Mouse (Mus musculus) layer of hippocampus, adult 9-11 months (tissue): ENCODE data around the gene Cdk5r1.
"Not testable (repeated sequence)": the region's sequence is repeated elsewhere in the genome, so short reads cannot be mapped to it uniquely, and the experiment has no call there.

ENCODE experiments used
- DNase-seq: peaks from one replicate; pipeline ENCODE4 v3.0.0; 2022

Gene Cdk5r1

GRCm38 (mm10) chr11:80476222-80477189 is at the start of gene Cdk5r1:
TSS of gene Cdk5r1 (plus strand) at chr11:80477023.
- peak; percentile 93 for DNase-seq

- DNase-seq, result peak; percentile 98
Observed at GRCm38 (mm10) chr11:80428381-80429008, 48.3 kb upstream of the Cdk5r1 start, which contains the start of gene Psmd11. TSS of gene Psmd11 (plus strand) at chr11:80428615.

GRCm38 (mm10) chr11:80429009-80429475 is 47.8 kb upstream of the Cdk5r1 start:
- DNase-seq, result peak; percentile 16

GRCm38 (mm10) chr11:80429500-80430166 is 47.2 kb upstream of the Cdk5r1 start:
- no peak for DNase-seq

- DNase-seq, result no peak
Observed at GRCm38 (mm10) chr11:80430366-80430910, 46.4 kb upstream of the Cdk5r1 start.

- no peak for DNase-seq
Observed at GRCm38 (mm10) chr11:80446916-80447315, 29.9 kb upstream of the Cdk5r1 start.

- no peak for DNase-seq
Observed at GRCm38 (mm10) chr11:80449859-80450258, 27.0 kb upstream of the Cdk5r1 start.

- DNase-seq, result no peak
Observed at GRCm38 (mm10) chr11:80452242-80452641, 24.6 kb upstream of the Cdk5r1 start.

- DNase-seq, result no peak
Observed at GRCm38 (mm10) chr11:80453198-80453597, 23.6 kb upstream of the Cdk5r1 start.

- DNase-seq, result not testable (repeated sequence)
Observed at GRCm38 (mm10) chr11:80463605-80464130, 13.2 kb upstream of the Cdk5r1 start.

- peak; percentile 60 for DNase-seq
Observed at GRCm38 (mm10) chr11:80471836-80472605, 4.8 kb upstream of the Cdk5r1 start.

GRCm38 (mm10) chr11:80474175-80474691 is 2.6 kb upstream of the Cdk5r1 start:
- DNase-seq, result peak; percentile 74

- no peak for DNase-seq
Observed at GRCm38 (mm10) chr11:80474846-80475245, 2.0 kb upstream of the Cdk5r1 start.

GRCm38 (mm10) chr11:80475544-80475943 is 1.3 kb upstream of the Cdk5r1 start:
- no peak for DNase-seq

GRCm38 (mm10) chr11:80477341-80478199 is 747 bp downstream of the Cdk5r1 start:
- DNase-seq, result no peak

GRCm38 (mm10) chr11:80478694-80479412 is 2.0 kb downstream of the Cdk5r1 start:
- DNase-seq, result no peak

GRCm38 (mm10) chr11:80479425-80479824 is 2.6 kb downstream of the Cdk5r1 start:
- no peak for DNase-seq

- no peak for DNase-seq
Observed at GRCm38 (mm10) chr11:80479906-80480866, 3.4 kb downstream of the Cdk5r1 start.
